Mouse (Mus musculus) embryonic facial prominence, embryonic 11.5 days (tissue): ENCODE results near the gene Mrpl39. TPM values are rescaled to one million over a fixed set of nuclear protein-coding genes. Genes with fewer than 3 reads are reported as not detected.

Experiments
- ATAC-seq: fragments of 200-750 bp; cut with Nextera tagmentation; replicated peaks from 2 replicates; pipeline ENCODE4 v1.8.0; 2017; ENCODE audit warnings: low read depth; ENCODE audit not compliant: insufficient number of reproducible peaks, low FRiP score, low TSS enrichment
- DNase-seq: peaks from one replicate; pipeline ENCODE4 v3.0.0-alpha.2; 2015; ENCODE audit warnings: low spot score
- H3K27ac ChIP-seq: fragments of 300-500 bp; sonication (generic); replicated peaks from 2 replicates; pipeline ENCODE4 v1.5.1; 2014; ENCODE audit warnings: mild to moderate bottlenecking, low read depth, low read length, control low read depth
- H3K27me3 ChIP-seq: fragments of 300-500 bp; sonication (generic); 2 replicates; pipeline ENCODE4 v1.6.1; 2014; ENCODE audit warnings: mild to moderate bottlenecking, low read length, moderate library complexity, mixed read lengths; ENCODE audit not compliant: control insufficient read depth, insufficient read depth
- H3K36me3 ChIP-seq: fragments of 300-500 bp; sonication (generic); replicated peaks from 2 replicates; pipeline ENCODE4 v1.6.1; 2014; ENCODE audit warnings: low read depth, mild to moderate bottlenecking, low read length, moderate library complexity, mixed read lengths; ENCODE audit not compliant: control insufficient read depth, insufficient read depth
- H3K4me1 ChIP-seq: fragments of 300-500 bp; sonication (generic); 2 replicates; pipeline ENCODE4 v1.6.1; 2014; ENCODE audit warnings: low read length, mixed read lengths; ENCODE audit not compliant: control insufficient read depth, insufficient read depth
- H3K4me2 ChIP-seq: fragments of 300-500 bp; sonication (generic); 2 replicates; pipeline ENCODE4 v1.6.1; 2014; ENCODE audit warnings: low read depth, mild to moderate bottlenecking, control low read depth, low read length, moderate library complexity
- H3K4me3 ChIP-seq: fragments of 300-500 bp; sonication (generic); 2 replicates; pipeline ENCODE4 v1.5.1; 2014; ENCODE audit warnings: low read depth, low read length, control low read depth
- H3K9ac ChIP-seq: fragments of 300-500 bp; sonication (generic); replicated peaks from 2 replicates; pipeline ENCODE4 v1.6.1; 2014; ENCODE audit warnings: mild to moderate bottlenecking, control low read depth, low read length
- H3K9me3 ChIP-seq: fragments of 300-500 bp; sonication (generic); replicated peaks from 2 replicates; pipeline ENCODE4 v1.6.1; 2016; ENCODE audit warnings: mild to moderate bottlenecking, low read length, inconsistent platforms, mixed read lengths; ENCODE audit not compliant: control insufficient read depth
- WGBS: fragments of 180-500 bp; shearing (Covaris S2); extraction: QIAGEN DNeasy Blood & Tissue Kit; methylation state at CpG from one replicate; pipeline ENCODE4 v1.1.7; 2014; 5-methylcytosine and 5-hydroxymethylcytosine counted together
- polyA plus RNA-seq: library from polyadenylated mRNA; unstranded; fragments of >200 nt; fragmentation: Nextera tagmentation; extraction: Ambion mirVana; gene quantifications from 2 replicates; pipeline ENCODE4 v1.2.1, GENCODE M21; 2014

The Mrpl39 gene
- polyA plus RNA-seq, 1 experiment from 2014 or later: 53.5 TPM

- no peak overlapping the region for H3K27ac ChIP-seq
- H3K27me3 ChIP-seq: no peaks in the 10 kb centered on the region
- WGBS: 87% methylated on average over 19 of the region's 19 CpGs
- H3K9ac ChIP-seq: no peak overlapping the region
- H3K9me3 ChIP-seq: no peaks in the 10 kb centered on the region
- H3K4me3 ChIP-seq: no peak overlapping the region
- no peak for DNase-seq
- no peak overlapping the region for H3K4me2 ChIP-seq
- no peaks in the 10 kb centered on the region for H3K4me1 ChIP-seq
- H3K36me3 ChIP-seq: no peaks in the 10 kb centered on the region
- no peak for ATAC-seq
Observed at GRCm38 (mm10) chr16:84769619-84770464, 34.3 kb upstream of the Mrpl39 start.

DNA sequence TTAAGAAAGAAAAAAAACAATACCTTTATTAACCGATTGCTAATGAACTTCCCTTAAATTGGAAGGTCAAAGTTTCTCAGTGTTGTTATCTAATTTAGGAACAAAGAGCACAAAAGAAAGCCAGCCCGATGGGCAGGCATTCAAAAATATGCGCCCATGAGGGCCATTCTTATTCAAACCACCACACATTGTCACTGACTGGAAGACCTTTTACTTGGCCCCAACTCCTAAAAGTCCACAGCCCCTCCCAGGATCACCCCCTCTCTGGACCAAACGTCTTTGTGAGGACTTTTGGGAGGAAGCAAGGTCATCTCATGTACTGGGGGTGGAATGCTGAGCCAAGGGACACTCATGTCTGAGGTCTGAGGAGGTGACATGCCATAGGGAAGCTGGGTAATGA lies 33.6 kb upstream of the Mrpl39 start:
- Histone ChIP-seq H3K9me3 (no peaks in the 10 kb centered on the region), H3K36me3 (no peaks in the 10 kb centered on the region), H3K27ac (no peak overlapping the region), H3K4me1 (no peaks in the 10 kb centered on the region), H3K9ac (no peak overlapping the region), H3K27me3 (no peaks in the 10 kb centered on the region), H3K4me2 (no peak overlapping the region), H3K4me3 (no peak overlapping the region)
- DNase-seq (no peak), ATAC-seq (no peak)
- 57% methylated on average over 4 of the region's 4 CpGs for WGBS

- Histone ChIP-seq H3K4me1 (no peaks in the 10 kb centered on the region), H3K4me3 (no peak overlapping the region), H3K36me3 (no peaks in the 10 kb centered on the region), H3K9ac (no peak overlapping the region), H3K27ac (no peak overlapping the region), H3K4me2 (no peak overlapping the region), H3K27me3 (no peaks in the 10 kb centered on the region), H3K9me3 (no peaks in the 10 kb centered on the region)
- no peak for ATAC-seq
- no peak for DNase-seq
- 87% methylated on average over 8 of the region's 8 CpGs for WGBS
Observed at GRCm38 (mm10) chr16:84767956-84768355, 32.4 kb upstream of the Mrpl39 start.

- Histone ChIP-seq H3K4me1 (no peaks in the 10 kb centered on the region), H3K27me3 (no peaks in the 10 kb centered on the region), H3K9me3 (no peaks in the 10 kb centered on the region), H3K36me3 (no peaks in the 10 kb centered on the region), H3K27ac (no peak overlapping the region), H3K4me3 (no peak overlapping the region), H3K4me2 (no peak overlapping the region), H3K9ac (no peak overlapping the region)
- DNase-seq: no peak
- WGBS: 79% methylated on average over 6 of the region's 6 CpGs
- no peak for ATAC-seq
Observed at GRCm38 (mm10) chr16:84745721-84746306, 10.3 kb upstream of the Mrpl39 start.

DNA sequence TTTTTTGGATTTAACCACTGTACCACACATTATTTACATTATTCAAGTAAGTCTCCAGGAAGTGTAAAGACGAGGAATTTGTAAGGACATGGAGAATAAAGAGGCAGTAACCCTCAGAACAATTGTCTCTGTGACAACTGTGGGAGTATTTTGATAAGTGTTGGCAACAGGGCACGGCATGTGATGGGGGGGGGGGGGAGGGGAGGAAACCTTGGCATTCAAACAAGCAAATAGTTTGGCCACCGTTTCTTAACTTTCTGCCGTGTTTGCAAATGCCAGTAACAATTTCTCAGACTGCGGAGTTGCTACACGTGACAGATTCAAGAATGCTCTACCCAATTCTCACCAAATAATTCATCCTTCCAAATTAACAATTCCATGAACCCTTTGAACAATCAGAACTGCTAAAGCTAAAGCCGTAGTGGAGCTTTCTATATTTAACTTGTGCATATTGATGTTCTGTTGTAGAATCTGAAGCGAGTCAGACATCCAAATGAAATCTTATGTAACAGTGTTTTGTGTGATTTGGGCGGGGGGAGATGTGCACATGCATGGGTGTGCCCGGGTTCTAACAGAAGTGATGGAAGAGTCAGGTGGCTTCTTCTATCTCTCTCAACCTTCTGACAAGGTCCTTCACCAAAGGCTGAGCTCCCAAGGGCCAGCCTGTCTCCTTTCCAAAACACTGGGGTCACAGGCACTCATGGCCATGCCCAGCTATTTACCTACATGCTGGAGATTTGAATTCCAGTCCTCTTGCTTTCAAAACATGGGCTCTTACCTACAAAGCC lies 9.4 kb upstream of the Mrpl39 start:
- Histone ChIP-seq H3K4me1 (no peaks in the 10 kb centered on the region), H3K27ac (no peak overlapping the region), H3K9ac (no peak overlapping the region), H3K27me3 (no peaks in the 10 kb centered on the region), H3K9me3 (no peaks in the 10 kb centered on the region), H3K4me3 (no peak overlapping the region), H3K4me2 (no peak overlapping the region), H3K36me3 (no peaks in the 10 kb centered on the region)
- no peak for DNase-seq
- no peak for ATAC-seq
- WGBS: 72% methylated on average over 10 of the region's 10 CpGs

- ATAC-seq (no peak), DNase-seq (no peak)
- H3K27ac ChIP-seq: no peak overlapping the region
- WGBS: 79% methylated on average over 3 of the region's 3 CpGs
- no peak overlapping the region for H3K4me2 ChIP-seq
- no peak overlapping the region for H3K4me3 ChIP-seq
- no peaks in the 10 kb centered on the region for H3K4me1 ChIP-seq
- H3K36me3 ChIP-seq: no peaks in the 10 kb centered on the region
- no peaks in the 10 kb centered on the region for H3K9me3 ChIP-seq
- no peak overlapping the region for H3K9ac ChIP-seq
- no peaks in the 10 kb centered on the region for H3K27me3 ChIP-seq
Observed at GRCm38 (mm10) chr16:84737358-84737757, 1.8 kb upstream of the Mrpl39 start.

DNA sequence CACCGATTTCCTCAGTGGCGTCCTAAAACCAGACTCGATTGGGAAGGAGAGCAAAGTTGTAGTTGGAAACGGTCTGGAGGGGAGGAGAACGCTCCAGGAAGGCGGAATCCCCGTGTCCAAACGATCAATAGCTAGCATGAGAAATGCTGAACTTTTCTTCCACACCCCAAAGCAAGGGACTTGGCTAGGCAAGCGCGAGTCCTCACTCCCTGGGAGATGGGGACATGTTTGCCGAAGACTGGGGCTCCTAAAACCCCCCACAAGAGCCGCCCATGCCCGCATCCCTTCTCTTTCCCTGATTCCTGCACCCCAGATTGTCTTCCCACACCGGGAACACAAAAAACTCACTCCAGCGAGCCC lies 756 bp downstream of the Mrpl39 start:
- under 1% methylated on average over 15 of the region's 15 CpGs for WGBS
- peak overlapping the region; percentile 68 for H3K4me3 ChIP-seq
- no peaks in the 10 kb centered on the region; the same call in 1 of the 2 replicates for H3K36me3 ChIP-seq
- H3K27ac ChIP-seq: no peak overlapping the region
- no peaks in the 10 kb centered on the region for H3K27me3 ChIP-seq
- ATAC-seq (peak; percentile 25; the same call in 1 of the 2 replicates), DNase-seq (no peak)
- peak overlapping the region; percentile 75 for H3K9ac ChIP-seq
- H3K4me1 ChIP-seq: no peaks in the 10 kb centered on the region
- peak overlapping the region; percentile 55 for H3K4me2 ChIP-seq
- H3K9me3 ChIP-seq: no peaks in the 10 kb centered on the region

- ATAC-seq (no peak), DNase-seq (no peak)
- 100% methylated on average over 2 of the region's 2 CpGs for WGBS
Observed at GRCm38 (mm10) chr16:84720670-84721069, 14.9 kb downstream of the Mrpl39 start.

More at GRCm38 (mm10) chr16:84720670-84721069, 14.9 kb downstream of the Mrpl39 start:
- Histone ChIP-seq H3K27me3 (no peaks in the 10 kb centered on the region), H3K4me2 (no peak overlapping the region), H3K36me3 (peaks cover 6% of the 10 kb centered on the region), H3K4me1 (no peaks in the 10 kb centered on the region), H3K9me3 (no peaks in the 10 kb centered on the region), H3K4me3 (no peak overlapping the region), H3K27ac (no peak overlapping the region), H3K9ac (no peak overlapping the region)
